Mouse (Mus musculus) cortical plate, adult 2 months (tissue): ENCODE data around the gene Tex12. TPM values are rescaled to one million over a fixed set of nuclear protein-coding genes. Genes with fewer than 3 reads are reported as not detected.

ENCODE experiments used
- H3K27ac ChIP-seq: fragments of 200-500 bp; 2 replicates; pipeline ENCODE4 v1.5.1; 2012; ENCODE audit warnings: low read length, control low read depth, inconsistent platforms; ENCODE audit not compliant: insufficient read depth
- H3K4me1 ChIP-seq: fragments of 200-500 bp; 2 replicates; pipeline ENCODE4 v1.6.1; 2011; ENCODE audit warnings: low read length; ENCODE audit not compliant: control insufficient read depth, insufficient read depth
- H3K4me3 ChIP-seq: fragments of 200-500 bp; 2 replicates; pipeline ENCODE4 v1.5.1; 2011; ENCODE audit warnings: mild to moderate bottlenecking, low read length, control low read depth; ENCODE audit not compliant: insufficient read depth
- CTCF ChIP-seq: fragments of 200-500 bp; IDR thresholded peaks from 2 replicates; pipeline ENCODE4 v1.5.1; 2011; ENCODE audit warnings: mild to moderate bottlenecking, control low read depth, low read length; ENCODE audit not compliant: insufficient read depth; ENCODE audit errors: extremely low read depth
- POLR2A ChIP-seq: fragments of 200-500 bp; IDR thresholded peaks from 2 replicates; pipeline ENCODE4 v1.6.1; 2011; ENCODE audit warnings: mild to moderate bottlenecking, low read length, control low read depth; ENCODE audit not compliant: insufficient read depth; ENCODE audit errors: extremely low read depth
- polyA plus RNA-seq: library from polyadenylated mRNA; depleted of rRNA; stranded (reverse); fragments of >200 nt; gene quantifications from 2 replicates; pipeline ENCODE4 v1.2.3, GENCODE M21; 2012

The Tex12 gene
- polyA plus RNA-seq, 1 experiment, result not detected

GRCm38 (mm10) chr9:50592955-50593354 lies 31.8 kb upstream of the Tex12 start:
- TF ChIP-seq POLR2A (no peak), CTCF (no peak)
- Histone ChIP-seq H3K27ac (no peak overlapping the region), H3K4me1 (no peaks in the 10 kb centered on the region), H3K4me3 (no peak overlapping the region)

- no peaks in the 10 kb centered on the region for H3K4me1 ChIP-seq
- no peak overlapping the region for H3K4me3 ChIP-seq
- H3K27ac ChIP-seq, result no peak overlapping the region
- no peak for TF ChIP-seq POLR2A
- TF ChIP-seq CTCF, result no peak
These were observed 29.9 kb upstream of the Tex12 start for GRCm38 (mm10) chr9:50590856-50591518.

GRCm38 (mm10) chr9:50586955-50587354 lies 25.8 kb upstream of the Tex12 start:
- Histone ChIP-seq H3K27ac (no peak overlapping the region), H3K4me1 (no peaks in the 10 kb centered on the region), H3K4me3 (no peak overlapping the region)
- TF ChIP-seq CTCF (no peak), POLR2A (no peak)

GRCm38 (mm10) chr9:50585145-50585818 lies 24.2 kb upstream of the Tex12 start:
- Histone ChIP-seq H3K27ac (no peak overlapping the region), H3K4me1 (no peaks in the 10 kb centered on the region), H3K4me3 (no peak overlapping the region)
- TF ChIP-seq POLR2A, result no peak
- TF ChIP-seq CTCF, result no peak

GRCm38 (mm10) chr9:50580370-50580769 lies 19.2 kb upstream of the Tex12 start:
- no peak overlapping the region for H3K4me3 ChIP-seq
- H3K27ac ChIP-seq, result no peak overlapping the region
- no peak for TF ChIP-seq CTCF
- TF ChIP-seq POLR2A, result no peak
- H3K4me1 ChIP-seq, result no peaks in the 10 kb centered on the region

- Histone ChIP-seq H3K4me1 (no peaks in the 10 kb centered on the region), H3K27ac (no peak overlapping the region), H3K4me3 (no peak overlapping the region)
- TF ChIP-seq CTCF (no peak), POLR2A (no peak)
These were observed 8.7 kb upstream of the Tex12 start for GRCm38 (mm10) chr9:50569599-50570525.

- Histone ChIP-seq H3K27ac (no peak overlapping the region), H3K4me3 (no peak overlapping the region), H3K4me1 (no peaks in the 10 kb centered on the region)
- TF ChIP-seq POLR2A (no peak), CTCF (no peak)
These were observed 6.8 kb upstream of the Tex12 start for GRCm38 (mm10) chr9:50567881-50568280.

- TF ChIP-seq POLR2A (no peak), CTCF (no peak)
- H3K4me3 ChIP-seq, result no peak overlapping the region
- no peaks in the 10 kb centered on the region for H3K4me1 ChIP-seq
- no peak overlapping the region for H3K27ac ChIP-seq
These were observed 6.2 kb upstream of the Tex12 start for GRCm38 (mm10) chr9:50567372-50567771.

GRCm38 (mm10) chr9:50565940-50566339 lies 4.8 kb upstream of the Tex12 start:
- TF ChIP-seq CTCF (no peak), POLR2A (no peak)
- H3K27ac ChIP-seq, result no peak overlapping the region
- no peak overlapping the region for H3K4me3 ChIP-seq
- H3K4me1 ChIP-seq, result no peaks in the 10 kb centered on the region

- H3K27ac ChIP-seq, result no peak overlapping the region; the same call in 1 of the 2 replicates
- no peak overlapping the region for H3K4me3 ChIP-seq
- TF ChIP-seq CTCF (no peak), POLR2A (no peak)
- H3K4me1 ChIP-seq, result no peaks in the 10 kb centered on the region
These were observed 4.0 kb upstream of the Tex12 start for GRCm38 (mm10) chr9:50565173-50565572.
